Mouse (Mus musculus) bone marrow macrophage, adult 2 months (primary cell): Measurements from ENCODE around the gene Prr7.

ENCODE experiments used
- CTCF ChIP-seq: IDR thresholded peaks from 2 replicates; pipeline ENCODE4 v1.5.1; 2012; ENCODE audit warnings: low read depth, mild to moderate bottlenecking, low read length, moderate library complexity
- POLR2A ChIP-seq: IDR thresholded peaks from 2 replicates; pipeline ENCODE4 v1.6.1; 2012; ENCODE audit warnings: mild to moderate bottlenecking, low read depth, low read length, borderline replicate concordance

GRCm38 (mm10) chr13:55483593-55483992 lies 19.5 kb downstream of the Prr7 start:
- no peak for TF ChIP-seq CTCF
- no peak for TF ChIP-seq POLR2A
